Mouse (Mus musculus) heart, adult 8-10 months (tissue): Measurements from ENCODE around the gene Car14. TPM values are rescaled to one million over a fixed set of nuclear protein-coding genes. Genes with fewer than 3 reads are reported as not detected.

Source experiments
- DNase-seq: peaks from one replicate; pipeline ENCODE4 v3.0.0; 2022; ENCODE audit warnings: low spot score
- total RNA-seq, 4 experiments: library from RNA; stranded (reverse); gene quantifications; 2 replicates each; pipeline ENCODE4 v1.2.4; 2022

Gene Car14
- total RNA-seq, 4 experiments from 2014 or later = 170 to 196 (median 181) TPM

DNA sequence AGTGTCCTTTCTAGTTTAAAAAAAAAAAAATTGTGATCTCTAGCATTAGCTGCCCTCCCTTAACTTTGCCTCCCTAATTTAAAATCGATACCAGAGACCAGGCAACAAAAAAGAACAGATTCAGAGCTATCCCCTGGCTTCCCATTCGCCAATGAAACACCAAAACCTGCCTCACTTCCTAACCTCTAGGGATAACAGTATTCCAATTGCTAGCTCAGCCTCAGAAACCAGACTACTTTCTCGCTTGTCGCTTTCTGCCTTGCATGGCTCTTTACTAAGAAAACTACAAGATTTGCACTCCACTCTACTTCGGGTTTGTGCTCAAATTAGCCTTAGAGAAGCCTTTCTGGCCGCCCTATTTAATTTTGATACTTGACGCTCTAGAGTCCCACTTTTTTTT is 48.4 kb downstream of the Car14 start:
- DNase-seq = no peak

- DNase-seq = peak; percentile 96
Measured at GRCm38 (mm10) chr3:95855502-95856089, 48.9 kb downstream of the Car14 start, which contains the start of gene Prpf3. Gene Prpf3, minus strand, starts transcription at chr3:95855885.

- DNase-seq = no peak
Measured at GRCm38 (mm10) chr3:95851317-95851716, 53.2 kb downstream of the Car14 start.

DNA sequence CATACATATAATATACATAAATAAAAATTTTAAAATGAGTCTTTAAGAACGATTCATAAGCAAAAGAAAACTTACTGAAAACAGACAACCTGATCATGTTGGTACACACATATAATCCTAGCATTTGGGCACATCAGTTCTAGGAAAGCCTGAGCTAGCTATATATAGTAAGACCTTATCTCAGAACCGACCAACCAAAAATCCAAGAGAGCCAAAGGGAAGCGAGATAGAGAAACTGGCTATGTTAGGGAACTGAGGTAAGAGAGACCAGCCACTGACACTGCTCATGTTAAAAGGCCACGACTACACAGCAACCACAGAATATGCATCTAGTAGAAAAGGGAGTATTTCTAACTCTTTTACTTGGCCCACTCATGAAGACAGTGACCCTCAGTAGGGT is 53.9 kb downstream of the Car14 start:
- no peak for DNase-seq

Other genes with a start within 250 kb of the Car14 start
- gene Mcl1, start 245.9 kb downstream of the Car14 start, total RNA-seq = 100 to 1,000 TPM; 123 to 159 (median 134) TPM
- 10 to 100 TPM; 35.5 to 60.3 (median 45.4) TPM for gene Adamtsl4, start 216.8 kb downstream of the Car14 start, total RNA-seq
- 10 to 100 TPM; 36.6 to 76.5 (median 42.3) TPM for gene Ecm1, start 165.1 kb downstream of the Car14 start, total RNA-seq
- gene Tars2, start 144.5 kb downstream of the Car14 start, total RNA-seq = 10 to 100 TPM; 48.1 to 51.8 (median 49.0) TPM
- gene Rprd2, start 85.8 kb downstream of the Car14 start, total RNA-seq = 10 to 100 TPM; 39.1 to 47.6 (median 41.0) TPM
- gene Prpf3, start 48.8 kb downstream of the Car14 start, total RNA-seq = 10 to 100 TPM; 13.9 to 22.5 (median 21.3) TPM
- 100 to 1,000 TPM; 312 to 354 (median 350) TPM for gene Mrps21, start 33.2 kb downstream of the Car14 start, total RNA-seq
- gene Ciart, start 22.4 kb downstream of the Car14 start, total RNA-seq = 10 to 100 TPM; 12.0 to 58.8 (median 26.9) TPM
- 10 to 100 TPM in 2 of 4 experiments, 1 to 10 TPM in 2; 6.3 to 12.0 (median 8.4) TPM for gene BC028528, start 12.7 kb downstream of the Car14 start, total RNA-seq
- 100 to 1,000 TPM; 102 to 115 (median 107) TPM for gene Aph1a, start 10.7 kb downstream of the Car14 start, total RNA-seq
- gene Anp32e, start 24.6 kb upstream of the Car14 start, total RNA-seq = 10 to 100 TPM; 76.7 to 95.7 (median 82.9) TPM
- 10 to 100 TPM; 55.7 to 68.3 (median 61.1) TPM for gene Plekho1, start 91.3 kb upstream of the Car14 start, total RNA-seq
- 10 to 100 TPM; 27.2 to 33.8 (median 30.0) TPM for gene Vps45, start 153.8 kb upstream of the Car14 start, total RNA-seq
- 10 to 100 TPM; 55.4 to 63.1 (median 59.8) TPM for gene Otud7b, start 199.8 kb upstream of the Car14 start, total RNA-seq